Mouse (Mus musculus): ENCODE data around the gene Rtp3. TPM values are rescaled to one million over a fixed set of nuclear protein-coding genes. Genes with fewer than 3 reads are reported as not detected.

Gene Rtp3
- total RNA-seq, 2 experiments from 2014 or later, result 0.28 to 0.48 TPM

DNA sequence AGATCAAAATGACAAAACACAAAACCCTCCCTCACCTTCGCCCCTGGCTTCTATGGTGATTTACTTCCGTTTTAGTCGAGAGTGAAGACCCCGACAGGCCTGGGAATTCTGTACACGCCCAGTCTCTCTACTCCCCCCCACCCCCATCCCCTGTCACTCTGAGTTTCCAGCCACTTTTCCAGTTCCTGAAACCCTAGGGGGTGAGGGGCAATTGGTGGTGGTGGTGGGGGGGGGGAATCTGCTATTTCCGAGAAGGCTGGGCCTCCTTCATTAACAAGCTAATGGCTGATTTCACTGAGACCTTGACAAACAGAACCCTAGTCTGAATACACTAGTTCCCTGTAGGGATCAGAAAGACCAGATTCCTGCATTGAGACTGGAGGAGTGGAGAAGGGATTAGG is 43.1 kb downstream of the Rtp3 start:
- DNase-seq, result no peak
- intact Hi-C loops (cut with DNase I), result no loop called here

DNA sequence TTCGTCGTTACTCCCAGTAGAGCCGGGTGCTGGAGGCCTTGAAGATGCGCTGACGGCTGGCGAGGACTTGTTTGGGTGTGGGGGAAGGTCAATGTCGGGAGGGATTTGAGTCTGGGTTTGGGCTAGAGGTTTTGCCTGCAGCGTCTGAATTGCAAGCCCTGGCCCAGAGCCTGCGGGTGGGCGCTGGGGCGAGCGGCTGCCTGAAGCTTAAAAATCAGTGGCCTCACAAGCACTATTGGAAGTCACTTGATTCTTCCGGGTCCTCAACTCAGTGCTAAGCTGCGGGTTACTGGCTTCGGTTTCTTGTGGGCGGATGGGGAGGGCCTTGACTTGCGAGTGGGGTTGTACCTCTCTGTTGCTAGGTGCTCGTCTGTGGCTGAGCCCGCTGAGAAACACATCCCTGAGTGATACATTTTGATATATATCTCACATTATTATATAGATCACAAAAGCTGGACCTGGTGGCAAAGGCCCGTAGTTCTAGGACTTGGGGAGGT is 43.8 kb downstream of the Rtp3 start:
- peak; percentile 21 for DNase-seq
- intact Hi-C loops (cut with DNase I), result no loop called here

GRCm38 (mm10) chr9:110945926-110946325 is 44.5 kb downstream of the Rtp3 start, which contains the start of gene Tdgf1:
Gene Tdgf1 (minus strand): TSS chr9:110946158.
- DNase-seq, result no peak
- intact Hi-C loops (cut with DNase I), result no loop called here

GRCm38 (mm10) chr9:110945343-110945742 is 45.0 kb downstream of the Rtp3 start:
- intact Hi-C loops (cut with DNase I), result no loop called here
- DNase-seq, result no peak

DNA sequence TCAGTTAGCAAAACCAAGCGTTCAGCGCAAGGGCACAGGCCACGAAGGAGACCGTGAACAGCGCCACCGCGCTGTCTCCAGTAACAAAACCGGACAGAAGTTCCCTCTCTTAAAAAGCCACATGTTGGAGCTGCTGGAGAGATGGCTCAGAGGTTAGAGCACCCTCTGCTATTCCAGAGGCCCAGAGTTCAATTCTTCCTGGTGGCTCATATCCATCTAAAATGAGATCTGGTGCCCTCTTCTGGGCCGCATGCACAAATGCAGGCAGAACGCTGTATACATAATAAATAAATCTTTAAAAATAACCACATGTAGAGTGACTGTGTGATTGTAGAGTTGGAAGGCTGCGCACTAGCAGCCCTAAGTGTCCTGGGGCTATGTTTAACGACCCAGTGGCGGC is 46.1 kb downstream of the Rtp3 start:
- peak; percentile 9 for DNase-seq
- intact Hi-C loops (cut with DNase I), result no loop called here

DNA sequence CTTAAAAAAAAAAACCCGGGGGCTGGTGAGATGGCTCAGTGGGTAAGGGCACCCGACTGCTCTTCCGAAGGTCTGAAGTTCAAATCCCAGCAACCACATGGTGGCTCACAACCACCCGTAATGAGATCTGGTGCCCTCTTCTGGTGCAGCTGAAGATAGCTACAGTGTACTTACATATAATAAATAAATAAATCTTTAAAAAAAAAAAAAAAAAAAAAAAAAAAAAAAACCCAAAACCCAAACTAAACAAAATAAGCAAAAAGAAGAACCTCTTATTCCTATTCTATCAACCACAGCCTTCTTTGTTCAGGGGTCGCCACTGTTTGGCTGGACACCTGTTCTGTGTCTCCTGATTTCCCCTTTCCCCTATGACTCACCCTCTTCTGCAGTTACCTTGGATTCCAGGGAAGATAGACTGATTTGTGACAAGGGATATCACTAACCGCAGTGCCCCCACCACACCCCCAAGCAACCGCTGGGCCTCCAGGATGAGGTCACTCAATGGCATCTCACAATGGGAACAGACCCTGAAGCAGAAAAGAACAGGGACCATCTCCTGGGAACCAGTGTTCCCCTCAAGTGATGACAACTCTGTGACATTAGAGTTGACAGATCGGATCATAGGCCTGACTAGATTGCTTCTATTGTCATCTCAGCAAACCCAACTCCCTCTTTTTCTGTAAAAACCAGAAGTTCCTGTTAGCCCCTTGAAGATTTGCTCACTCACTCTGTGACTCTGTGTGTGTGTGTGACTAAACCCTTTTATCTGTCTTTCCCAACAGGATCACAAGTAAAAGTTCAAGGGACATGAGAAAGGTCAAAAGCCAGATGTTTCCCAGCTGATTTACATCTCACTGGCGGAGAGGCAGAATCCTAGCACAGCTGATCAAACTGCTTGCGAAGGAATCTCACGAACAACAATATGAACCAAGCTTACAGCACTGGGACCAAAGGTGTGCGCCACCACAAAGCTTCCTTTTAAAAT is 52.6 kb downstream of the Rtp3 start:
- intact Hi-C loops (cut with DNase I), result no loop called here
- DNase-seq, result no peak

DNA sequence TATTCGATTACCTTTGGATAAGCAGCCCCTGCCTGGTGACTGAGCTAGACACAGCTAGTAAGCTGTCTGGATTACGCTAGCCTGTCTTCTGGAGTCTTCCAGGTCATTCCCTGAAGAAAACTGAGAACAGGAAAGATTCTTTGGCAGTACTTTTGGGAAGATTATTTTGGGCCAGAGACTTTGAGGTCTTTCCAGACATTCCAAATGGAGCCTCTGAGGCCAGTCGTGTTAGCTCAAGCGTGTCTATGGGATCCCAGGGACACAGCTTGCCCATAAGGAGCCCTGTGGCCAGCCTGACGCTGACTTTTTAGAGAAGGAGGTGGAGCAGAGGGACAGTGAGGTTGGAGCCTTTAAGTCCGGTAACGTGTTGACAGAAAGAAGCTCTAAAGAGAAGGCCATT is 54.4 kb downstream of the Rtp3 start:
- DNase-seq, result no peak
- intact Hi-C loops (cut with DNase I), result no loop called here

Other genes starting within 250 kb of the Rtp3 start
- 1 to 10 TPM in 1 of 2 experiments, under 1 TPM in 1; 0.87 to 1.1 TPM for gene Myl3, start 248.7 kb downstream of the Rtp3 start, total RNA-seq (2021)
- gene Pth1r, start 243.4 kb downstream of the Rtp3 start, total RNA-seq (2021), result 10 to 100 TPM; 11.2 to 11.6 TPM
- not detected for gene Prss42, start 192.4 kb downstream of the Rtp3 start, total RNA-seq (2021)
- not detected for gene Prss44, start 176.6 kb downstream of the Rtp3 start, total RNA-seq (2021)
- not detected for gene Prss43, start 163.9 kb downstream of the Rtp3 start, total RNA-seq (2021)
- under 1 TPM in 1 of 2 experiments, not detected in 1; 0.52 TPM for gene Prss45, start 156.0 kb downstream of the Rtp3 start, total RNA-seq (2021)
- not detected for gene Prss46, start 146.1 kb downstream of the Rtp3 start, total RNA-seq (2021)
- gene Prss50, start 132.6 kb downstream of the Rtp3 start, total RNA-seq (2021), result not detected
- 1 to 10 TPM; 4.4 to 5.9 TPM for gene Als2cl, start 110.7 kb downstream of the Rtp3 start, total RNA-seq (2021)
- 1 to 10 TPM; 2.8 to 3.4 TPM for gene Tmie, start 110.5 kb downstream of the Rtp3 start, total RNA-seq (2021)
- gene Fam240a, start 73.7 kb downstream of the Rtp3 start, total RNA-seq (2021), result not detected
- under 1 TPM in 1 of 2 experiments, not detected in 1; 0.54 TPM for gene Tdgf1, start 44.4 kb downstream of the Rtp3 start, total RNA-seq (2021)
- gene Lrrc2, start 39.0 kb downstream of the Rtp3 start, total RNA-seq (2021), result under 1 TPM; 0.46 to 0.48 TPM
- 1 to 10 TPM in 1 of 2 experiments, under 1 TPM in 1; 0.91 to 1.7 TPM for gene Ltf, start 28.7 kb upstream of the Rtp3 start, total RNA-seq (2021)
- under 1 TPM; 0.48 to 0.98 TPM for gene Ccrl2, start 66.9 kb upstream of the Rtp3 start, total RNA-seq (2021)
- gene Lrrfip2, start 127.0 kb upstream of the Rtp3 start, total RNA-seq (2021), result 10 to 100 TPM; 37.9 to 45.8 TPM